Mouse (Mus musculus) midbrain, embryonic 11.5 days (tissue): Measurements from ENCODE around the gene Sis. TPM values are rescaled to one million over a fixed set of nuclear protein-coding genes. Genes with fewer than 3 reads are reported as not detected.
A peak's percentile ranks its signal among the peaks of the same experiment; 100 is the strongest.

ENCODE experiments used
- ATAC-seq: fragments of 200-750 bp; cut with Nextera tagmentation; 2 replicates; pipeline ENCODE4 v1.8.0; 2017; ENCODE audit warnings: moderate TSS enrichment, moderate library complexity; ENCODE audit not compliant: low FRiP score
- DNase-seq: peaks from one replicate; pipeline ENCODE4 v3.0.0; 2015; ENCODE audit warnings: low spot score; ENCODE audit errors: missing footprints
- H3K27ac ChIP-seq: fragments of 300-500 bp; sonication (generic); 2 replicates; pipeline ENCODE4 v1.5.1; 2014; ENCODE audit warnings: low read depth, low read length
- H3K27me3 ChIP-seq: fragments of 300-500 bp; sonication (generic); 2 replicates; pipeline ENCODE4 v1.6.1; 2014; ENCODE audit warnings: mild to moderate bottlenecking, low read length, moderate library complexity, mixed read lengths; ENCODE audit not compliant: control insufficient read depth, insufficient read depth
- H3K36me3 ChIP-seq: fragments of 300-500 bp; sonication (generic); 2 replicates; pipeline ENCODE4 v1.6.1; 2014; ENCODE audit warnings: mild to moderate bottlenecking, low read length, moderate library complexity, mixed read lengths; ENCODE audit not compliant: control insufficient read depth, insufficient read depth
- H3K4me1 ChIP-seq: fragments of 300-500 bp; sonication (generic); 2 replicates; pipeline ENCODE4 v1.6.1; 2014; ENCODE audit warnings: low read length; ENCODE audit not compliant: control insufficient read depth, insufficient read depth
- H3K4me2 ChIP-seq: fragments of 300-500 bp; sonication (generic); 2 replicates; pipeline ENCODE4 v1.6.1; 2014; ENCODE audit warnings: mild to moderate bottlenecking, moderate library complexity
- H3K4me3 ChIP-seq: fragments of 300-500 bp; sonication (generic); 2 replicates; pipeline ENCODE4 v1.5.1; 2014; ENCODE audit warnings: low read depth, low read length
- H3K9ac ChIP-seq: fragments of 300-500 bp; sonication (generic); 2 replicates; pipeline ENCODE4 v1.6.1; 2014; ENCODE audit warnings: low read length
- H3K9me3 ChIP-seq: fragments of 300-500 bp; sonication (generic); 2 replicates; pipeline ENCODE4 v1.6.1; 2016; ENCODE audit warnings: low read length; ENCODE audit not compliant: control insufficient read depth
- WGBS: fragments of 180-500 bp; shearing (Covaris S2); extraction: QIAGEN DNeasy Blood & Tissue Kit; methylation state at CpG from one replicate; pipeline ENCODE4 v1.1.7; 2014; 5-methylcytosine and 5-hydroxymethylcytosine counted together
- polyA plus RNA-seq: library from polyadenylated mRNA; unstranded; fragments of >200 nt; fragmentation: Nextera tagmentation; extraction: Ambion mirVana; gene quantifications from 2 replicates; pipeline ENCODE4 v1.2.1, GENCODE M21; 2014

Gene Sis
- not detected in 2 replicates for polyA plus RNA-seq

- no peak within 1 kb of the TSS for H3K4me3 ChIP-seq
- H3K4me2 ChIP-seq = no peak within 1 kb of the TSS
- DNase-seq (no peak), ATAC-seq (no peak)
- no peak within 1 kb of the TSS for H3K9ac ChIP-seq
- H3K36me3 ChIP-seq = no peaks in the 10 kb centered on the region
- no peak within 1 kb of the TSS for H3K27ac ChIP-seq
- H3K9me3 ChIP-seq = no peaks in the 10 kb centered on the region
- no peaks in the 10 kb centered on the region for H3K4me1 ChIP-seq
- no peaks in the 10 kb centered on the region for H3K27me3 ChIP-seq
Observed at GRCm38 (mm10) chr3:72967675-72968074, at the start of gene Sis. Sis (minus strand) TSS chr3:72967863.

GRCm38 (mm10) chr3:73006045-73006444 lies 38.4 kb upstream of the Sis start:
- WGBS = under 1% methylated on average over 6 of the region's 6 CpGs
- Histone ChIP-seq H3K36me3 (no peaks in the 10 kb centered on the region), H3K4me3 (no peak overlapping the region), H3K4me1 (no peaks in the 10 kb centered on the region), H3K9ac (no peak overlapping the region), H3K27ac (no peak overlapping the region), H3K9me3 (no peaks in the 10 kb centered on the region), H3K4me2 (no peak overlapping the region), H3K27me3 (no peaks in the 10 kb centered on the region)
- no peak for DNase-seq
- peak; percentile 88 for ATAC-seq

- Histone ChIP-seq H3K9ac (no peak overlapping the region), H3K4me1 (no peaks in the 10 kb centered on the region), H3K4me3 (no peak overlapping the region), H3K9me3 (no peaks in the 10 kb centered on the region), H3K4me2 (no peak overlapping the region), H3K27ac (no peak overlapping the region), H3K36me3 (no peaks in the 10 kb centered on the region), H3K27me3 (no peaks in the 10 kb centered on the region)
- DNase-seq (no peak), ATAC-seq (no peak)
- 89% methylated on average over 4 of the region's 4 CpGs for WGBS
Observed at GRCm38 (mm10) chr3:73002933-73003696, 35.5 kb upstream of the Sis start.

GRCm38 (mm10) chr3:72997517-72997916 lies 29.9 kb upstream of the Sis start:
- DNase-seq (no peak), ATAC-seq (no peak)
- WGBS = 76% methylated on average over 4 of the region's 4 CpGs
- Histone ChIP-seq H3K9me3 (no peaks in the 10 kb centered on the region), H3K4me2 (no peak overlapping the region), H3K36me3 (no peaks in the 10 kb centered on the region), H3K4me1 (no peaks in the 10 kb centered on the region), H3K9ac (no peak overlapping the region), H3K27ac (no peak overlapping the region), H3K4me3 (no peak overlapping the region), H3K27me3 (no peaks in the 10 kb centered on the region)

GRCm38 (mm10) chr3:72990992-72991391 lies 23.3 kb upstream of the Sis start:
- no peaks in the 10 kb centered on the region for H3K9me3 ChIP-seq
- DNase-seq (no peak), ATAC-seq (no peak)
- H3K36me3 ChIP-seq = no peaks in the 10 kb centered on the region
- H3K9ac ChIP-seq = no peak overlapping the region
- no peaks in the 10 kb centered on the region for H3K4me1 ChIP-seq
- no peak overlapping the region for H3K4me3 ChIP-seq
- H3K4me2 ChIP-seq = no peak overlapping the region
- whole genome bisulfite sequencing = 83% methylated on average over 2 of the region's 2 CpGs
- H3K27ac ChIP-seq = no peak overlapping the region
- no peaks in the 10 kb centered on the region for H3K27me3 ChIP-seq

- no peaks in the 10 kb centered on the region for H3K27me3 ChIP-seq
- no peak overlapping the region for H3K9ac ChIP-seq
- no peaks in the 10 kb centered on the region for H3K4me1 ChIP-seq
- no peak for ATAC-seq
- H3K36me3 ChIP-seq = no peaks in the 10 kb centered on the region
- DNase-seq = no peak
- H3K4me3 ChIP-seq = no peak overlapping the region
- no peak overlapping the region for H3K27ac ChIP-seq
- no peak overlapping the region for H3K4me2 ChIP-seq
- H3K9me3 ChIP-seq = no peaks in the 10 kb centered on the region
- WGBS = 64% methylated on average over 3 of the region's 3 CpGs
Observed at GRCm38 (mm10) chr3:72976602-72977001, 8.9 kb upstream of the Sis start.

GRCm38 (mm10) chr3:72918919-72919526 lies 48.6 kb downstream of the Sis start:
- Histone ChIP-seq H3K9ac (no peak overlapping the region), H3K36me3 (no peaks in the 10 kb centered on the region), H3K27ac (no peak overlapping the region), H3K27me3 (no peaks in the 10 kb centered on the region), H3K4me1 (no peaks in the 10 kb centered on the region), H3K4me2 (no peak overlapping the region), H3K4me3 (no peak overlapping the region), H3K9me3 (no peaks in the 10 kb centered on the region)
- no peak for DNase-seq
- WGBS = 88% methylated on average over 4 of the region's 4 CpGs
- no peak for ATAC-seq

- ATAC-seq (no peak), DNase-seq (no peak)
- Histone ChIP-seq H3K27ac (no peak overlapping the region), H3K4me3 (no peak overlapping the region), H3K9ac (no peak overlapping the region), H3K27me3 (no peaks in the 10 kb centered on the region), H3K4me1 (no peaks in the 10 kb centered on the region), H3K4me2 (no peak overlapping the region), H3K36me3 (no peaks in the 10 kb centered on the region), H3K9me3 (no peaks in the 10 kb centered on the region)
- WGBS = 95% methylated on average over 1 of the region's 1 CpGs
Observed at GRCm38 (mm10) chr3:72882501-72882900, 85.2 kb downstream of the Sis start.

GRCm38 (mm10) chr3:72868141-72868540 lies 99.5 kb downstream of the Sis start:
- Histone ChIP-seq H3K4me3 (no peak overlapping the region), H3K36me3 (no peaks in the 10 kb centered on the region), H3K4me2 (no peak overlapping the region), H3K27me3 (no peaks in the 10 kb centered on the region), H3K9ac (no peak overlapping the region), H3K9me3 (no peaks in the 10 kb centered on the region), H3K4me1 (no peaks in the 10 kb centered on the region), H3K27ac (no peak overlapping the region)
- DNase-seq (no peak), ATAC-seq (no peak)
